Mouse (Mus musculus): ENCODE data around the gene Wwp2. TPM values are rescaled to one million over a fixed set of nuclear protein-coding genes. Genes with fewer than 3 reads are reported as not detected.

Wwp2 gene
- total and polyA plus RNA-seq, 2 experiments: 11.8 to 15.0 TPM

GRCm38 (mm10) chr8:107497708-107498107 lies 61.5 kb downstream of the Wwp2 start:
- no peak for DNase-seq (ENCODE audit: extremely low read depth, low read depth, low spot score)
- 96% methylated on average over 6 of the region's 6 CpGs for WGBS
- TF ChIP-seq CTCF (IDR thresholded peaks at IDR 0.05; ENCODE audit: low read depth, low read length): no peak
- no peak for TF ChIP-seq POLR2A (IDR thresholded peaks at IDR 0.05; ENCODE audit: extremely low read depth, insufficient read depth, low read length)
- Histone ChIP-seq H3K4me1 (ENCODE audit: control insufficient read depth, insufficient read depth, low read length) (no peaks in the 10 kb centered on the region), H3K27ac (replicated peaks; ENCODE audit: insufficient read depth, low read depth, low read length) (no peak overlapping the region), H3K9ac (ENCODE audit: low read depth, low read length) (no peak overlapping the region), H3K27me3 (ENCODE audit: control insufficient read depth, insufficient read depth, low read length) (no peaks in the 10 kb centered on the region), H3K79me2 (ENCODE audit: control insufficient read depth, insufficient read depth, low read length) (no peaks in the 10 kb centered on the region), H3K36me3 (ENCODE audit: control insufficient read depth, insufficient read depth, low read length) (no peaks in the 10 kb centered on the region), H3K4me3 (ENCODE audit: insufficient read depth, low read depth, low read length) (no peak overlapping the region)

- Histone ChIP-seq H3K27me3 (ENCODE audit: control insufficient read depth, insufficient read depth, low read length) (no peaks in the 10 kb centered on the region), H3K27ac (replicated peaks; ENCODE audit: insufficient read depth, low read depth, low read length) (no peak overlapping the region), H3K79me2 (ENCODE audit: control insufficient read depth, insufficient read depth, low read length) (no peaks in the 10 kb centered on the region), H3K9ac (ENCODE audit: low read depth, low read length) (no peak overlapping the region), H3K4me3 (ENCODE audit: insufficient read depth, low read depth, low read length) (no peak overlapping the region), H3K36me3 (ENCODE audit: control insufficient read depth, insufficient read depth, low read length) (no peaks in the 10 kb centered on the region), H3K4me1 (ENCODE audit: control insufficient read depth, insufficient read depth, low read length) (no peaks in the 10 kb centered on the region)
- peak; percentile 9; the same call in 1 of the 2 replicates for TF ChIP-seq CTCF (IDR thresholded peaks at IDR 0.05; ENCODE audit: low read depth, low read length)
- TF ChIP-seq POLR2A (IDR thresholded peaks at IDR 0.05; ENCODE audit: extremely low read depth, insufficient read depth, low read length): no peak
- 87% methylated on average over 1 of the region's 1 CpGs for WGBS
- DNase-seq (ENCODE audit: extremely low read depth, low read depth, low spot score): no peak
Observed at GRCm38 (mm10) chr8:107498390-107498789, 62.2 kb downstream of the Wwp2 start.

- H3K4me3 ChIP-seq (ENCODE audit: insufficient read depth, low read depth, low read length): no peak overlapping the region
- WGBS: 80% methylated on average over 8 of the region's 8 CpGs
- TF ChIP-seq POLR2A (IDR thresholded peaks at IDR 0.05; ENCODE audit: extremely low read depth, insufficient read depth, low read length) (no peak), CTCF (IDR thresholded peaks at IDR 0.05; ENCODE audit: low read depth, low read length) (no peak)
- no peak overlapping the region for H3K9ac ChIP-seq (ENCODE audit: low read depth, low read length)
- H3K27ac ChIP-seq (replicated peaks; ENCODE audit: insufficient read depth, low read depth, low read length): no peak overlapping the region
- DNase-seq (ENCODE audit: extremely low read depth, low read depth, low spot score): no peak
- H3K36me3 ChIP-seq (ENCODE audit: control insufficient read depth, insufficient read depth, low read length): no peaks in the 10 kb centered on the region
- H3K27me3 ChIP-seq (ENCODE audit: control insufficient read depth, insufficient read depth, low read length): no peaks in the 10 kb centered on the region
- H3K79me2 ChIP-seq (ENCODE audit: control insufficient read depth, insufficient read depth, low read length): no peaks in the 10 kb centered on the region
- no peaks in the 10 kb centered on the region for H3K4me1 ChIP-seq (ENCODE audit: control insufficient read depth, insufficient read depth, low read length)
Observed at GRCm38 (mm10) chr8:107498806-107499205, 62.6 kb downstream of the Wwp2 start.

GRCm38 (mm10) chr8:107499519-107499918 lies 63.4 kb downstream of the Wwp2 start:
- H3K27me3 ChIP-seq (ENCODE audit: control insufficient read depth, insufficient read depth, low read length): no peaks in the 10 kb centered on the region
- H3K4me3 ChIP-seq (ENCODE audit: insufficient read depth, low read depth, low read length): no peak overlapping the region
- no peaks in the 10 kb centered on the region for H3K79me2 ChIP-seq (ENCODE audit: control insufficient read depth, insufficient read depth, low read length)
- H3K9ac ChIP-seq (ENCODE audit: low read depth, low read length): no peak overlapping the region
- H3K4me1 ChIP-seq (ENCODE audit: control insufficient read depth, insufficient read depth, low read length): no peaks in the 10 kb centered on the region
- no peaks in the 10 kb centered on the region for H3K36me3 ChIP-seq (ENCODE audit: control insufficient read depth, insufficient read depth, low read length)
- no peak for TF ChIP-seq CTCF (IDR thresholded peaks at IDR 0.05; ENCODE audit: low read depth, low read length)
- TF ChIP-seq POLR2A (IDR thresholded peaks at IDR 0.05; ENCODE audit: extremely low read depth, insufficient read depth, low read length): no peak
- DNase-seq (ENCODE audit: extremely low read depth, low read depth, low spot score): no peak
- 84% methylated on average over 3 of the region's 3 CpGs for WGBS
- H3K27ac ChIP-seq (replicated peaks; ENCODE audit: insufficient read depth, low read depth, low read length): no peak overlapping the region

GRCm38 (mm10) chr8:107502407-107502806 lies 66.2 kb downstream of the Wwp2 start:
- Histone ChIP-seq H3K27me3 (ENCODE audit: control insufficient read depth, insufficient read depth, low read length) (no peaks in the 10 kb centered on the region), H3K36me3 (ENCODE audit: control insufficient read depth, insufficient read depth, low read length) (peaks cover 2% of the 10 kb centered on the region; the same call in 1 of the 2 replicates), H3K9ac (ENCODE audit: low read depth, low read length) (no peak overlapping the region), H3K4me1 (ENCODE audit: control insufficient read depth, insufficient read depth, low read length) (no peaks in the 10 kb centered on the region), H3K4me3 (ENCODE audit: insufficient read depth, low read depth, low read length) (no peak overlapping the region), H3K27ac (replicated peaks; ENCODE audit: insufficient read depth, low read depth, low read length) (no peak overlapping the region), H3K79me2 (ENCODE audit: control insufficient read depth, insufficient read depth, low read length) (no peaks in the 10 kb centered on the region)
- DNase-seq (ENCODE audit: extremely low read depth, low read depth, low spot score): no peak
- TF ChIP-seq CTCF (IDR thresholded peaks at IDR 0.05; ENCODE audit: low read depth, low read length) (no peak), POLR2A (IDR thresholded peaks at IDR 0.05; ENCODE audit: extremely low read depth, insufficient read depth, low read length) (no peak)
- WGBS: 94% methylated on average over 8 of the region's 8 CpGs

GRCm38 (mm10) chr8:107502922-107503321 lies 66.8 kb downstream of the Wwp2 start:
- H3K9ac ChIP-seq (ENCODE audit: low read depth, low read length): no peak overlapping the region
- 90% methylated on average over 3 of the region's 3 CpGs for WGBS

More at GRCm38 (mm10) chr8:107502922-107503321, 66.8 kb downstream of the Wwp2 start:
- Histone ChIP-seq H3K4me3 (ENCODE audit: insufficient read depth, low read depth, low read length) (no peak overlapping the region), H3K36me3 (ENCODE audit: control insufficient read depth, insufficient read depth, low read length) (peaks cover 2% of the 10 kb centered on the region; the same call in 1 of the 2 replicates), H3K4me1 (ENCODE audit: control insufficient read depth, insufficient read depth, low read length) (no peaks in the 10 kb centered on the region), H3K27me3 (ENCODE audit: control insufficient read depth, insufficient read depth, low read length) (no peaks in the 10 kb centered on the region), H3K79me2 (ENCODE audit: control insufficient read depth, insufficient read depth, low read length) (no peaks in the 10 kb centered on the region), H3K27ac (replicated peaks; ENCODE audit: insufficient read depth, low read depth, low read length) (no peak overlapping the region)
- DNase-seq (ENCODE audit: extremely low read depth, low read depth, low spot score): no peak
- TF ChIP-seq CTCF (IDR thresholded peaks at IDR 0.05; ENCODE audit: low read depth, low read length) (no peak), POLR2A (IDR thresholded peaks at IDR 0.05; ENCODE audit: extremely low read depth, insufficient read depth, low read length) (no peak)
